Mouse (Mus musculus) embryo, embryonic 10.5 days (tissue): ENCODE measurements around the gene Fbxw7.

Experiments
- DNase-seq: peaks from one replicate; pipeline ENCODE4 v3.0.0-alpha.2; 2015; ENCODE audit warnings: low spot score

The Fbxw7 gene

GRCm38 (mm10) chr3:84889648-84890047 lies 74.6 kb downstream of the Fbxw7 start:
- peak; percentile 51 for DNase-seq

- no peak for DNase-seq
Observed at GRCm38 (mm10) chr3:84890983-84891382, 75.9 kb downstream of the Fbxw7 start.

GRCm38 (mm10) chr3:84897952-84898351 lies 82.9 kb downstream of the Fbxw7 start:
- no peak for DNase-seq

GRCm38 (mm10) chr3:84906528-84906927 lies 91.5 kb downstream of the Fbxw7 start:
- DNase-seq = peak; percentile 77

- DNase-seq = no peak
Observed at GRCm38 (mm10) chr3:84914284-84914683, 99.2 kb downstream of the Fbxw7 start.

- no peak for DNase-seq
Observed at GRCm38 (mm10) chr3:84917903-84918679, 103.0 kb downstream of the Fbxw7 start.

GRCm38 (mm10) chr3:84921704-84922420 lies 106.8 kb downstream of the Fbxw7 start:
- peak; percentile 64 for DNase-seq

GRCm38 (mm10) chr3:84923256-84923655 lies 108.2 kb downstream of the Fbxw7 start:
- no peak for DNase-seq

- no peak for DNase-seq
Observed at GRCm38 (mm10) chr3:84923670-84924069, 108.6 kb downstream of the Fbxw7 start.

GRCm38 (mm10) chr3:84925229-84925628 lies 110.2 kb downstream of the Fbxw7 start:
- DNase-seq = no peak

- no peak for DNase-seq
Observed at GRCm38 (mm10) chr3:84926140-84926539, 111.1 kb downstream of the Fbxw7 start.

GRCm38 (mm10) chr3:84927168-84927794 lies 112.2 kb downstream of the Fbxw7 start:
- no peak for DNase-seq

GRCm38 (mm10) chr3:84927901-84928300 lies 112.8 kb downstream of the Fbxw7 start:
- DNase-seq = no peak

- DNase-seq = no peak
Observed at GRCm38 (mm10) chr3:84929171-84929570, 114.1 kb downstream of the Fbxw7 start.

- DNase-seq = no peak
Observed at GRCm38 (mm10) chr3:84930683-84931082, 115.6 kb downstream of the Fbxw7 start.

- DNase-seq = no peak
Observed at GRCm38 (mm10) chr3:84935729-84936128, 120.7 kb downstream of the Fbxw7 start.

- peak; percentile 42 for DNase-seq
Observed at GRCm38 (mm10) chr3:84936252-84936651, 121.2 kb downstream of the Fbxw7 start.

GRCm38 (mm10) chr3:84936956-84937355 lies 121.9 kb downstream of the Fbxw7 start:
- peak; percentile 15 for DNase-seq

GRCm38 (mm10) chr3:84937360-84938355 lies 122.6 kb downstream of the Fbxw7 start:
- peak; percentile 63 for DNase-seq

- DNase-seq = no peak
Observed at GRCm38 (mm10) chr3:84944933-84945332, 129.9 kb downstream of the Fbxw7 start.

- no peak for DNase-seq
Observed at GRCm38 (mm10) chr3:84946381-84946780, 131.3 kb downstream of the Fbxw7 start.

GRCm38 (mm10) chr3:84949387-84949786 lies 134.3 kb downstream of the Fbxw7 start:
- DNase-seq = no peak
